Mouse (Mus musculus) cerebellum, adult 2 months (tissue): Measurements from ENCODE around the gene Fbxo9.

ENCODE experiments used
- CTCF ChIP-seq: fragments of 200-500 bp; IDR thresholded peaks from 2 replicates; pipeline ENCODE4 v1.5.1; 2011; ENCODE audit warnings: low read depth, mild to moderate bottlenecking, control low read depth, low read length, moderate library complexity, borderline replicate concordance; ENCODE audit not compliant: insufficient read depth
- POLR2A ChIP-seq: fragments of 200-500 bp; IDR thresholded peaks from 2 replicates; pipeline ENCODE4 v1.6.1; 2011; ENCODE audit warnings: low read length, control low read depth, borderline replicate concordance; ENCODE audit not compliant: insufficient read depth

GRCm38 (mm10) chr9:78108796-78109239 lies at the start of gene Fbxo9, which contains the start of gene Ick:
- TF ChIP-seq CTCF: no peak
- TF ChIP-seq POLR2A: no peak
